Mouse (Mus musculus) midbrain, embryonic 11.5 days (tissue): Measurements from ENCODE around the gene Dcaf12. TPM values are rescaled to one million over a fixed set of nuclear protein-coding genes. Genes with fewer than 3 reads are reported as not detected.

Source experiments
- polyA plus RNA-seq: library from polyadenylated mRNA; unstranded; fragments of >200 nt; fragmentation: Nextera tagmentation; extraction: Ambion mirVana; gene quantifications from 2 replicates; pipeline ENCODE4 v1.2.1, GENCODE M21; 2014

Dcaf12 gene
- polyA plus RNA-seq, 1 experiment from 2014 or later, result 49.2 TPM

Other genes with a start within 250 kb of the Dcaf12 start
- gene Aqp3, start 216.7 kb downstream of the Dcaf12 start, polyA plus RNA-seq, result 1.3 and 1.6 TPM in 2 replicates
- gene Nol6, start 190.4 kb downstream of the Dcaf12 start, polyA plus RNA-seq, result 17.6 and 19.1 TPM in 2 replicates
- gene Ube2r2, start 179.1 kb downstream of the Dcaf12 start, polyA plus RNA-seq, result 95.5 and 99.0 TPM in 2 replicates
- 60.5 and 67.0 TPM in 2 replicates for gene Ubap2, start 39.7 kb downstream of the Dcaf12 start, polyA plus RNA-seq
- 98.0 and 99.5 TPM in 2 replicates for gene Ubap1, start 34.1 kb upstream of the Dcaf12 start, polyA plus RNA-seq
- 9.6 and 9.9 TPM in 2 replicates for gene Kif24, start 150.0 kb upstream of the Dcaf12 start, polyA plus RNA-seq
- gene Nudt2, start 150.3 kb upstream of the Dcaf12 start, polyA plus RNA-seq, result 70.2 and 70.3 TPM in 2 replicates
- gene AI464131, start 188.2 kb upstream of the Dcaf12 start, polyA plus RNA-seq, result 6.9 and 7.6 TPM in 2 replicates
- 3.6 and 4.6 TPM in 2 replicates for gene 1110017D15Rik, start 202.4 kb upstream of the Dcaf12 start, polyA plus RNA-seq